Mouse (Mus musculus) intestine, embryonic 15.5 days (tissue): ENCODE measurements around the gene Sult1e1. TPM values are rescaled to one million over a fixed set of nuclear protein-coding genes. Genes with fewer than 3 reads are reported as not detected.

Experiments
- ATAC-seq: fragments of 200-750 bp; cut with Nextera tagmentation; 2 replicates; pipeline ENCODE4 v1.8.0; 2017; ENCODE audit warnings: moderate TSS enrichment, moderate library complexity
- H3K27ac ChIP-seq: fragments of 300-500 bp; sonication (generic); 2 replicates; pipeline ENCODE4 v1.5.1; 2015; ENCODE audit warnings: mild to moderate bottlenecking, inconsistent platforms
- H3K27me3 ChIP-seq: fragments of 300-500 bp; sonication (generic); replicated peaks from 2 replicates; pipeline ENCODE4 v1.6.1; 2015; ENCODE audit warnings: inconsistent platforms
- H3K36me3 ChIP-seq: fragments of 300-500 bp; sonication (generic); 2 replicates; pipeline ENCODE4 v1.6.1; 2015; ENCODE audit warnings: inconsistent platforms
- H3K4me1 ChIP-seq: fragments of 300-500 bp; sonication (generic); replicated peaks from 2 replicates; pipeline ENCODE4 v1.6.1; 2015; ENCODE audit warnings: inconsistent platforms
- H3K4me2 ChIP-seq: fragments of 300-500 bp; sonication (generic); replicated peaks from 2 replicates; pipeline ENCODE4 v1.6.1; 2015; ENCODE audit warnings: mild to moderate bottlenecking, inconsistent platforms
- H3K4me3 ChIP-seq: fragments of 300-500 bp; sonication (generic); replicated peaks from 2 replicates; pipeline ENCODE4 v1.5.1; 2015; ENCODE audit warnings: inconsistent platforms
- H3K9ac ChIP-seq: fragments of 300-500 bp; sonication (generic); 2 replicates; pipeline ENCODE4 v1.6.1; 2015; ENCODE audit warnings: inconsistent platforms
- H3K9me3 ChIP-seq: fragments of 300-500 bp; sonication (generic); 2 replicates; pipeline ENCODE4 v1.6.1; 2016; ENCODE audit warnings: inconsistent platforms
- WGBS: fragments of 180-500 bp; shearing (Covaris S2); methylation state at CpG from one replicate; pipeline ENCODE4 v1.1.7; 2015; 5-methylcytosine and 5-hydroxymethylcytosine counted together
- polyA plus RNA-seq: library from polyadenylated mRNA; unstranded; fragments of >200 nt; fragmentation: Nextera tagmentation; extraction: Ambion mirVana; gene quantifications from 2 replicates; pipeline ENCODE4 v1.2.1, GENCODE M21; 2015

The Sult1e1 gene
- polyA plus RNA-seq = not detected in 2 replicates

GRCm38 (mm10) chr5:87591494-87591893 lies at the start of gene Sult1e1:
TSS of gene Sult1e1 (minus strand) at chr5:87591594.
- no peak within 1 kb of the TSS for H3K4me2 ChIP-seq
- H3K36me3 ChIP-seq = no peaks in the 10 kb centered on the region
- H3K27ac ChIP-seq = no peak within 1 kb of the TSS
- H3K27me3 ChIP-seq = no peaks in the 10 kb centered on the region
- ATAC-seq = no peak
- H3K9ac ChIP-seq = no peak within 1 kb of the TSS
- 76% methylated on average over 5 of the region's 5 CpGs for WGBS
- H3K4me3 ChIP-seq = no peak within 1 kb of the TSS
- H3K9me3 ChIP-seq = no peaks in the 10 kb centered on the region
- H3K4me1 ChIP-seq = no peaks in the 10 kb centered on the region

DNA sequence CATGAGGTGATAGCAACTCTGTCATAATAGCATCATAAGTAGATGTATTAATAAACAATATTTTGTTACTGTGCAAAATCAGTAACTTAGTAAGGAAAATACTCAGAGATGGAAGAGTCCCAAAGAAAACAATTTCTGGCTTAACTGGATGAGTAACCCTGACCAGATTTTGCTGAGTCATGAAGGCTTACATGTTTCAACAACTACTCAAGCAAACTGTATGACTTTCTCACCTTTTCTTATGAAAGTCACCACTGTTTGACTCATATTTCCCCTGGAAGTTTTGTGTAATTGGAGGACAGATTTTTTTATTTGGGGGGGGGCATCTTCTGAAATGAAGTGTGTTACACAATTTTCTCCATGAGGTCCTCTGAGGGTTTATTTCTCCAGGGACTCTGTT lies 31.3 kb upstream of the Sult1e1 start:
- ATAC-seq = no peak
- no peak overlapping the region for H3K9ac ChIP-seq
- H3K9me3 ChIP-seq = no peaks in the 10 kb centered on the region
- H3K4me3 ChIP-seq = no peak overlapping the region
- no peaks in the 10 kb centered on the region for H3K36me3 ChIP-seq
- no peaks in the 10 kb centered on the region for H3K27me3 ChIP-seq
- no peak overlapping the region for H3K27ac ChIP-seq
- H3K4me1 ChIP-seq = no peaks in the 10 kb centered on the region
- no peak overlapping the region for H3K4me2 ChIP-seq

GRCm38 (mm10) chr5:87615128-87615390 lies 23.7 kb upstream of the Sult1e1 start:
- ATAC-seq = no peak
- 89% methylated on average over 2 of the region's 2 CpGs for WGBS
- no peaks in the 10 kb centered on the region for H3K36me3 ChIP-seq

GRCm38 (mm10) chr5:87614364-87615127 lies 23.2 kb upstream of the Sult1e1 start:
- no peak overlapping the region for H3K9ac ChIP-seq
- H3K27ac ChIP-seq = no peak overlapping the region
- ATAC-seq = no peak
- H3K4me2 ChIP-seq = no peak overlapping the region
- H3K9me3 ChIP-seq = no peaks in the 10 kb centered on the region
- no peaks in the 10 kb centered on the region for H3K36me3 ChIP-seq
- H3K4me3 ChIP-seq = no peak overlapping the region
- H3K4me1 ChIP-seq = no peaks in the 10 kb centered on the region
- H3K27me3 ChIP-seq = no peaks in the 10 kb centered on the region

More at GRCm38 (mm10) chr5:87615128-87615390, 23.7 kb upstream of the Sult1e1 start:
- Histone ChIP-seq H3K27ac (no peak overlapping the region), H3K9ac (no peak overlapping the region), H3K27me3 (no peaks in the 10 kb centered on the region), H3K4me1 (no peaks in the 10 kb centered on the region), H3K9me3 (no peaks in the 10 kb centered on the region), H3K4me2 (no peak overlapping the region), H3K4me3 (no peak overlapping the region)

GRCm38 (mm10) chr5:87601018-87601417 lies 9.6 kb upstream of the Sult1e1 start:
- no peak overlapping the region for H3K27ac ChIP-seq
- no peak overlapping the region for H3K4me3 ChIP-seq
- no peak overlapping the region for H3K4me2 ChIP-seq
- H3K36me3 ChIP-seq = no peaks in the 10 kb centered on the region
- 73% methylated on average over 3 of the region's 3 CpGs for WGBS
- H3K27me3 ChIP-seq = no peaks in the 10 kb centered on the region
- H3K9me3 ChIP-seq = no peaks in the 10 kb centered on the region
- no peaks in the 10 kb centered on the region for H3K4me1 ChIP-seq
- H3K9ac ChIP-seq = no peak overlapping the region
- no peak for ATAC-seq

DNA sequence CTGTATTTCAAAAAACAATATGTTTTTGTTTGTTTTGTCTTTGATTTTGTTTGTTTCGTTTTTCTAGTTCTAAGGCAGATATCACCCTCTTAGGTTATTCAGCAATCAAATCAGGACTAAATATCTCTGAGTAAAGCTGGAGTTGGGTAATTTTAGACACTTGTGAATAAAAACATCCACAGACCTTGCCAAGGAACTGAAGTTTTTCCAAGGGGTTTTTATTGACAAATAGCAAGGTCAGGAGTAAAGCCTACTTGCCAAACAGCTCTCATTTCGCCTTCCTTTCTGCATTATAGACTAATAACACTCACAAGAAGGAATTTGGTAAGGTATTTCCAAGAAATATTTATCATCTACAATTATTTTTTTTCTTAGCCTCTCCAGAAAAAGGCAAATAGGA lies 6.5 kb upstream of the Sult1e1 start:
- 66% methylated on average over 2 of the region's 2 CpGs for WGBS
- Histone ChIP-seq H3K4me3 (no peak overlapping the region), H3K27ac (no peak overlapping the region), H3K36me3 (no peaks in the 10 kb centered on the region), H3K4me2 (no peak overlapping the region), H3K9ac (no peak overlapping the region), H3K9me3 (no peaks in the 10 kb centered on the region), H3K4me1 (no peaks in the 10 kb centered on the region), H3K27me3 (no peaks in the 10 kb centered on the region)
- ATAC-seq = no peak

- H3K27me3 ChIP-seq = no peaks in the 10 kb centered on the region
- 87% methylated on average over 2 of the region's 2 CpGs for WGBS
- no peak for ATAC-seq
These were observed 1.5 kb downstream of the Sult1e1 start for GRCm38 (mm10) chr5:87589916-87590315.

GRCm38 (mm10) chr5:87580389-87580788 lies 11.0 kb downstream of the Sult1e1 start:
- WGBS = 88% methylated on average over 1 of the region's 1 CpGs
- no peaks in the 10 kb centered on the region for H3K36me3 ChIP-seq
- H3K27ac ChIP-seq = no peak overlapping the region
- H3K4me3 ChIP-seq = no peak overlapping the region
- H3K4me1 ChIP-seq = no peaks in the 10 kb centered on the region
- no peak overlapping the region for H3K9ac ChIP-seq
- ATAC-seq = no peak
- H3K4me2 ChIP-seq = no peak overlapping the region
- H3K27me3 ChIP-seq = no peaks in the 10 kb centered on the region
- H3K9me3 ChIP-seq = no peaks in the 10 kb centered on the region

More at GRCm38 (mm10) chr5:87589916-87590315, 1.5 kb downstream of the Sult1e1 start:
- H3K9me3 ChIP-seq = no peaks in the 10 kb centered on the region
- no peaks in the 10 kb centered on the region for H3K4me1 ChIP-seq
- no peak overlapping the region for H3K9ac ChIP-seq
- no peak overlapping the region for H3K4me3 ChIP-seq
- H3K27ac ChIP-seq = no peak overlapping the region
- H3K36me3 ChIP-seq = no peaks in the 10 kb centered on the region
- no peak overlapping the region for H3K4me2 ChIP-seq

DNA sequence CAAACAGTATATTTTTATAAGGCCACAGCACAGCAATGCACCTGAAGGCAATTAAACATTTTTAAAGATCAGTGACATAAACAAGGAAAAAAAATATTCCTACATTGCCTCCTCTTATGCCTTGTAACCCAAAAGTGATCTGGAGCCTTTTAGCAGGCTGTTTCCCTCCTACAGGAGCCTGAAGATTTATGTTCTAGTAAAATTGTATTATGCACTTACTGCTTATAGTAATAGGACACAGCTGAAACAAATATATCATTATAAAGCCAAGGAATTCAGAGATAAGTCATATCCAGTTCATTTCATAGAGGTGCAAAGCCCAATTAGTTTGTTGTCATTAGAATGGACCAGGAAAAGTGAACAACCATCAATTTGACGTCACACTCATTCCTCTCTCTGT lies 17.2 kb downstream of the Sult1e1 start:
- Histone ChIP-seq H3K4me3 (no peak overlapping the region), H3K36me3 (no peaks in the 10 kb centered on the region), H3K9ac (no peak overlapping the region), H3K27ac (no peak overlapping the region), H3K4me1 (no peaks in the 10 kb centered on the region), H3K4me2 (no peak overlapping the region), H3K27me3 (no peaks in the 10 kb centered on the region), H3K9me3 (no peaks in the 10 kb centered on the region)
- no peak for ATAC-seq
- WGBS = 53% methylated on average over 1 of the region's 1 CpGs

- no peaks in the 10 kb centered on the region for H3K27me3 ChIP-seq
- no peak overlapping the region for H3K4me2 ChIP-seq
- H3K9me3 ChIP-seq = no peaks in the 10 kb centered on the region
- no peak overlapping the region for H3K9ac ChIP-seq
- H3K4me1 ChIP-seq = no peaks in the 10 kb centered on the region
- H3K27ac ChIP-seq = no peak overlapping the region
- no peak overlapping the region for H3K4me3 ChIP-seq
- 57% methylated on average over 5 of the region's 5 CpGs for WGBS
- H3K36me3 ChIP-seq = no peaks in the 10 kb centered on the region
- ATAC-seq = no peak
These were observed 17.9 kb downstream of the Sult1e1 start for GRCm38 (mm10) chr5:87573490-87573889.

DNA sequence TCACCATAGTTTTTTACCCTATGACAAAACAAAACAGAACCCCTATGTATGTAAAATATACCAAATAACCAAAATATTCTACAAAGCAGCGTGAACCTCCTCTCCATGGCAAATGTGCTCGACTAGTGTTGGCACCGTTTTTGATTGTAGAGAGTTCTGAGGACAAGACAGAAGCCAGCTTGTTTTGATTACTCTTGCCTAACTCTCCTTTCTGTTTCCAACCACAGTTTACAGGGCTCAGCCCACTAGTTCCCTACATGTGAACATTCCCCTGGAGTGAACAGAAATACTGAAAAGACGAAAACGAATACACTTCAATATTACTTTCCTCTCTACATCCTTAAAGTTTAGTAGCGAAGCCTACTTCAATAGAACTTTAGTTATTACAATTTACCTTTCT lies 18.6 kb downstream of the Sult1e1 start:
- no peak for ATAC-seq
- WGBS = 84% methylated on average over 6 of the region's 6 CpGs
- Histone ChIP-seq H3K9ac (no peak overlapping the region), H3K4me2 (no peak overlapping the region), H3K4me1 (no peaks in the 10 kb centered on the region), H3K36me3 (no peaks in the 10 kb centered on the region), H3K4me3 (no peak overlapping the region), H3K27ac (no peak overlapping the region), H3K9me3 (no peaks in the 10 kb centered on the region), H3K27me3 (no peaks in the 10 kb centered on the region)

DNA sequence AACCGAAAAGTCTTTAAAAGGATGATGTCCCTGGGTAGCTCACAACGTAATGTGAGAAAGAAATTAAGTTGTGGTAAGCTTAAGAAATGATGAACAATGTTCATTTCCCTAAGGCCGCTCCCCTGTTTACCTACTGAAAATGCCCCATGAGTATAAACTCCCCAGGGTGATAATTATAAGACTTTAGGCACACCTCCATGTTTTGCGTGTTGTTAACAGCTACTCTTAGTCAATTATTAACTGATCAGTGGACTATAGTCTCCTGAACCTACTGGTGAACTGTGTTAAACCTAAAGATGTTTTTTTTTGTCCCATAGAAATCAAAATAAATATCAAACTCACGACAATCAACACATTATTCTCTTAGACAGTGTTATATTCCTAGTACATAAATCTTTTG lies 22.5 kb downstream of the Sult1e1 start, which contains the start of gene Sult1d1:
TSS of gene Sult1d1 (minus strand) at position 183 of the 400 bp plus-strand sequence.
- no peak within 1 kb of the TSS for H3K27ac ChIP-seq
- H3K4me3 ChIP-seq = no peak within 1 kb of the TSS
- no peak within 1 kb of the TSS for H3K9ac ChIP-seq
- no peaks in the 10 kb centered on the region for H3K4me1 ChIP-seq
- H3K9me3 ChIP-seq = no peaks in the 10 kb centered on the region
- peak; percentile 96 for ATAC-seq
- 56% methylated on average over 5 of the region's 5 CpGs for WGBS
- no peak within 1 kb of the TSS for H3K4me2 ChIP-seq
- H3K36me3 ChIP-seq = no peaks in the 10 kb centered on the region
- no peaks in the 10 kb centered on the region for H3K27me3 ChIP-seq

- ATAC-seq = no peak
- no peaks in the 10 kb centered on the region for H3K4me1 ChIP-seq
- no peaks in the 10 kb centered on the region for H3K9me3 ChIP-seq
- no peak overlapping the region for H3K4me3 ChIP-seq
- no peak overlapping the region for H3K9ac ChIP-seq
- H3K27ac ChIP-seq = no peak overlapping the region
- no peak overlapping the region for H3K4me2 ChIP-seq
- H3K27me3 ChIP-seq = no peaks in the 10 kb centered on the region
- no peaks in the 10 kb centered on the region for H3K36me3 ChIP-seq
- 90% methylated on average over 1 of the region's 1 CpGs for WGBS
These were observed 24.1 kb downstream of the Sult1e1 start for GRCm38 (mm10) chr5:87567306-87567705.
